Mouse (Mus musculus): ENCODE data around the gene Tpcn2.

DNA sequence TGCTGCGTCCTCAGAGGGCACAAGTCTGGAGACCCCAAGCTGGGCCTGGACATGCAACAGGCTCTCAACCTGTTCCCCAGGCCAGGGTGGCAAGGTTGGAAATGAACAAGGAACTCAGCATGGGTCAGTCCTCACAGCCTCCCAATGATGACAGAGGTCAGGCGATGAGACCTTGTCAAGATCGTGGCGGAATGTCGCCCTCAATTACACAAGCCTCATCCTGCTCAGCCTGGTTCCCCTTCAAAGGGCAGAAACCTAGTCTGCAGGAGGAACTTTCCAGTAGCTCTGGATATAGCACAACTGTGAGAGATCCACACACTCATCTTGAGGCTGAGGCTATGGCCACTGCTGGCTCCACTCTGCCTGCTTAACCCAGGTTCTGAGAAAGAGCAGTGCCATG lies 12.9 kb downstream of the Tpcn2 start:
- TF ChIP-seq POLR2A (IDR thresholded peaks at IDR 0.05; ENCODE audit: borderline replicate concordance, control insufficient read depth, low read depth, low read length) (no peak), CTCF (IDR thresholded peaks at IDR 0.05; ENCODE audit: control insufficient read depth, insufficient read depth, low read length) (no peak)

Measured in bone marrow, adult 2 months (tissue).